Mouse (Mus musculus): ENCODE measurements around the gene Khnyn. TPM values are rescaled to one million over a fixed set of nuclear protein-coding genes. Genes with fewer than 3 reads are reported as not detected.

The Khnyn gene
- polyA plus RNA-seq, 1 experiment from 2014 or later = 8.7 TPM

Other genes with a start within 250 kb of the Khnyn start
- gene Ipo4, start 249.0 kb upstream of the Khnyn start, polyA plus RNA-seq (2014; fragmentation: Nextera tagmentation; extraction: Ambion mirVana) = 69.3 and 80.6 TPM in 2 replicates
- 1.8 and 2.6 TPM in 2 replicates for gene Gm49378, start 247.1 kb upstream of the Khnyn start, polyA plus RNA-seq (2014; fragmentation: Nextera tagmentation; extraction: Ambion mirVana)
- gene Tm9sf1, start 241.1 kb upstream of the Khnyn start, polyA plus RNA-seq (2014; fragmentation: Nextera tagmentation; extraction: Ambion mirVana) = 56.6 and 58.1 TPM in 2 replicates
- 0.87 and 1.1 TPM in 2 replicates for gene Tssk4, start 234.8 kb upstream of the Khnyn start, polyA plus RNA-seq (2014; fragmentation: Nextera tagmentation; extraction: Ambion mirVana)
- gene Mdp1, start 224.4 kb upstream of the Khnyn start, polyA plus RNA-seq (2014; fragmentation: Nextera tagmentation; extraction: Ambion mirVana) = 61.9 and 66.2 TPM in 2 replicates
- 55.4 and 61.8 TPM in 2 replicates for gene Gmpr2, start 213.0 kb upstream of the Khnyn start, polyA plus RNA-seq (2014; fragmentation: Nextera tagmentation; extraction: Ambion mirVana)
- 595 and 615 TPM in 2 replicates for gene Nedd8, start 212.8 kb upstream of the Khnyn start, polyA plus RNA-seq (2014; fragmentation: Nextera tagmentation; extraction: Ambion mirVana)
- gene Tinf2, start 203.1 kb upstream of the Khnyn start, polyA plus RNA-seq (2014; fragmentation: Nextera tagmentation; extraction: Ambion mirVana) = 62.6 and 64.4 TPM in 2 replicates
- gene Tgm1, start 171.0 kb upstream of the Khnyn start, polyA plus RNA-seq (2014; fragmentation: Nextera tagmentation; extraction: Ambion mirVana) = 0.27 and 0.59 TPM in 2 replicates
- gene Rabggta, start 162.7 kb upstream of the Khnyn start, polyA plus RNA-seq (2014; fragmentation: Nextera tagmentation; extraction: Ambion mirVana) = 22.0 TPM in 2 replicates
- gene Dhrs1, start 139.3 kb upstream of the Khnyn start, polyA plus RNA-seq (2014; fragmentation: Nextera tagmentation; extraction: Ambion mirVana) = 69.5 and 70.5 TPM in 2 replicates
- gene Nop9, start 139.3 kb upstream of the Khnyn start, polyA plus RNA-seq (2014; fragmentation: Nextera tagmentation; extraction: Ambion mirVana) = 46.2 and 47.4 TPM in 2 replicates
- gene Cideb, start 126.5 kb upstream of the Khnyn start, polyA plus RNA-seq (2014; fragmentation: Nextera tagmentation; extraction: Ambion mirVana) = 0.18 and 0.22 TPM in 2 replicates
- 0.12 and 0.40 TPM in 2 replicates for gene Ltb4r2, start 123.5 kb upstream of the Khnyn start, polyA plus RNA-seq (2014; fragmentation: Nextera tagmentation; extraction: Ambion mirVana)
- not detected in 2 replicates for gene Ltb4r1, start 119.0 kb upstream of the Khnyn start, polyA plus RNA-seq (2014; fragmentation: Nextera tagmentation; extraction: Ambion mirVana)
- 4.9 and 5.8 TPM in 2 replicates for gene Adcy4, start 100.9 kb upstream of the Khnyn start, polyA plus RNA-seq (2014; fragmentation: Nextera tagmentation; extraction: Ambion mirVana)
- 4.0 and 4.5 TPM in 2 replicates for gene Ripk3, start 96.1 kb upstream of the Khnyn start, polyA plus RNA-seq (2014; fragmentation: Nextera tagmentation; extraction: Ambion mirVana)
- 9.9 and 11.5 TPM in 2 replicates for gene Nfatc4, start 61.8 kb upstream of the Khnyn start, polyA plus RNA-seq (2014; fragmentation: Nextera tagmentation; extraction: Ambion mirVana)
- gene Nynrin, start 30.9 kb upstream of the Khnyn start, polyA plus RNA-seq (2014; fragmentation: Nextera tagmentation; extraction: Ambion mirVana) = 10.7 and 12.0 TPM in 2 replicates
- 0.03 and 0.23 TPM in 2 replicates for gene Cbln3, start 555 bp upstream of the Khnyn start, polyA plus RNA-seq (2014; fragmentation: Nextera tagmentation; extraction: Ambion mirVana)
- gene Sdr39u1, start 15.3 kb downstream of the Khnyn start, polyA plus RNA-seq (2014; fragmentation: Nextera tagmentation; extraction: Ambion mirVana) = 25.0 and 27.8 TPM in 2 replicates
- not detected in 2 replicates for gene Cma1, start 59.7 kb downstream of the Khnyn start, polyA plus RNA-seq (2014; fragmentation: Nextera tagmentation; extraction: Ambion mirVana)
- not detected in 2 replicates for gene Cma2, start 66.0 kb downstream of the Khnyn start, polyA plus RNA-seq (2014; fragmentation: Nextera tagmentation; extraction: Ambion mirVana)
- not detected in 2 replicates for gene Mcpt1, start 133.0 kb downstream of the Khnyn start, polyA plus RNA-seq (2014; fragmentation: Nextera tagmentation; extraction: Ambion mirVana)
- gene Mcpt9, start 145.5 kb downstream of the Khnyn start, polyA plus RNA-seq (2014; fragmentation: Nextera tagmentation; extraction: Ambion mirVana) = not detected in 2 replicates
- not detected in 2 replicates for gene Mcpt2, start 157.1 kb downstream of the Khnyn start, polyA plus RNA-seq (2014; fragmentation: Nextera tagmentation; extraction: Ambion mirVana)
- gene Mcpt4, start 177.4 kb downstream of the Khnyn start, polyA plus RNA-seq (2014; fragmentation: Nextera tagmentation; extraction: Ambion mirVana) = not detected in 2 replicates
- not detected in 2 replicates for gene Mcpt8, start 200.3 kb downstream of the Khnyn start, polyA plus RNA-seq (2014; fragmentation: Nextera tagmentation; extraction: Ambion mirVana)
- gene Ctsg, start 217.6 kb downstream of the Khnyn start, polyA plus RNA-seq (2014; fragmentation: Nextera tagmentation; extraction: Ambion mirVana) = not detected in 2 replicates
- not detected in 2 replicates for gene Gzme, start 235.7 kb downstream of the Khnyn start, polyA plus RNA-seq (2014; fragmentation: Nextera tagmentation; extraction: Ambion mirVana)
- gene Gzmd, start 247.7 kb downstream of the Khnyn start, polyA plus RNA-seq (2014; fragmentation: Nextera tagmentation; extraction: Ambion mirVana) = not detected in 2 replicates

Measured in midbrain, embryonic 11.5 days (tissue).